Mouse (Mus musculus) embryonic fibroblast, embryonic 13.5 days (primary cell): ENCODE results near the gene Gm7356.
"Not testable (repeated sequence)": the region's sequence is repeated elsewhere in the genome, so short reads cannot be mapped to it uniquely, and the experiment has no call there.

Experiments
- CTCF ChIP-seq: IDR thresholded peaks from 2 replicates; pipeline ENCODE4 v1.5.1; 2011; ENCODE audit warnings: mild to moderate bottlenecking, control low read depth, low read length, moderate library complexity, borderline replicate concordance; ENCODE audit not compliant: insufficient read depth
- POLR2A ChIP-seq: IDR thresholded peaks from 2 replicates; pipeline ENCODE4 v1.6.1; 2011; ENCODE audit warnings: low read depth, mild to moderate bottlenecking, control low read depth, low read length, moderate library complexity

GRCm38 (mm10) chr17:14041880-14042279 is 38.4 kb upstream of the Gm7356 start:
- not testable (repeated sequence) for TF ChIP-seq CTCF, POLR2A
